Mouse (Mus musculus): Measurements from ENCODE around the gene Platr25. TPM values are rescaled to one million over a fixed set of nuclear protein-coding genes. Genes with fewer than 3 reads are reported as not detected.
"Not testable (repeated sequence)": the region's sequence is repeated elsewhere in the genome, so short reads cannot be mapped to it uniquely, and the experiment has no call there.

Platr25 gene
- polyA plus RNA-seq, 1 experiment, result 7.2 TPM

- H3K27me3 ChIP-seq (ENCODE audit: control insufficient read depth, insufficient read depth, low read length), result no peaks in the 10 kb centered on the region
- TF ChIP-seq CTCF (IDR thresholded peaks at IDR 0.05; ENCODE audit: borderline replicate concordance, insufficient read depth, low read depth, low read length) (no peak), POLR2A (IDR thresholded peaks at IDR 0.05; ENCODE audit: borderline replicate concordance, insufficient read depth, low read length) (no peak)
- DNase-seq, result no peak
- no peaks in the 10 kb centered on the region for H3K4me1 ChIP-seq (ENCODE audit: control insufficient read depth, insufficient read depth, low read length)
- no peak overlapping the region for H3K27ac ChIP-seq (ENCODE audit: insufficient read depth, low read length)
- WGBS, result 15% methylated on average over 8 of the region's 8 CpGs
- H3K4me3 ChIP-seq (replicated peaks; ENCODE audit: insufficient read depth, low read depth, low read length), result peak overlapping the region; percentile 68
Measured at GRCm38 (mm10) chr13:62653369-62653743, 107.2 kb downstream of the Platr25 start.

- H3K27me3 ChIP-seq (ENCODE audit: control insufficient read depth, insufficient read depth, low read length); H3K27ac ChIP-seq (ENCODE audit: insufficient read depth, low read length); H3K4me1 ChIP-seq (ENCODE audit: control insufficient read depth, insufficient read depth, low read length): not testable (repeated sequence)
- peak overlapping the region; percentile 68 for H3K4me3 ChIP-seq (replicated peaks; ENCODE audit: insufficient read depth, low read depth, low read length)
- peak; percentile 59 to 81 for DNase-seq
- WGBS, result 2% methylated on average over 16 of the region's 16 CpGs
Measured at GRCm38 (mm10) chr13:62652681-62653368, 107.7 kb downstream of the Platr25 start.

GRCm38 (mm10) chr13:62627071-62627470, 133.4 kb downstream of the Platr25 start:
- not testable (repeated sequence) for H3K4me1 ChIP-seq (ENCODE audit: control insufficient read depth, insufficient read depth, low read length); H3K27me3 ChIP-seq (ENCODE audit: control insufficient read depth, insufficient read depth, low read length); DNase-seq; H3K4me3 ChIP-seq (replicated peaks; ENCODE audit: insufficient read depth, low read depth, low read length); H3K27ac ChIP-seq (ENCODE audit: insufficient read depth, low read length)
- 39% methylated on average over 1 of the region's 1 CpGs for WGBS

GRCm38 (mm10) chr13:62624277-62624665, 136.2 kb downstream of the Platr25 start:
- DNase-seq; H3K4me1 ChIP-seq (ENCODE audit: control insufficient read depth, insufficient read depth, low read length); H3K27ac ChIP-seq (ENCODE audit: insufficient read depth, low read length); H3K27me3 ChIP-seq (ENCODE audit: control insufficient read depth, insufficient read depth, low read length): not testable (repeated sequence)
- 5% methylated on average over 7 of the region's 7 CpGs for WGBS
- H3K4me3 ChIP-seq (replicated peaks; ENCODE audit: insufficient read depth, low read depth, low read length), result peak overlapping the region; percentile 29

- not testable (repeated sequence) for H3K27ac ChIP-seq (ENCODE audit: insufficient read depth, low read length); H3K27me3 ChIP-seq (ENCODE audit: control insufficient read depth, insufficient read depth, low read length); H3K4me1 ChIP-seq (ENCODE audit: control insufficient read depth, insufficient read depth, low read length)
- peak within 1 kb of the TSS; percentile 53 for H3K4me3 ChIP-seq (replicated peaks; ENCODE audit: insufficient read depth, low read depth, low read length)
- WGBS, result 3% methylated on average over 15 of the region's 15 CpGs
- DNase-seq, result peak; percentile 69 to 71
Measured at GRCm38 (mm10) chr13:62623577-62624276, 136.8 kb downstream of the Platr25 start, which contains the start of gene 6720489N17Rik. 6720489N17Rik (minus strand) TSS chr13:62624182.

Other genes starting within 250 kb of the Platr25 start
- not detected in 2 replicates for gene Zfp935, start 202.2 kb downstream of the Platr25 start, polyA plus RNA-seq (2012; rRNA removed)
- 6.3 and 6.9 TPM in 2 replicates for gene Zfp934, start 189.5 kb downstream of the Platr25 start, polyA plus RNA-seq (2012; rRNA removed)
- 1.7 and 1.8 TPM in 2 replicates for gene 6720489N17Rik, start 136.5 kb downstream of the Platr25 start, polyA plus RNA-seq (2012; rRNA removed)
- 2.9 and 3.9 TPM in 2 replicates for gene Gm5141, start 25.1 kb upstream of the Platr25 start, polyA plus RNA-seq (2012; rRNA removed)
- not detected in 2 replicates for gene Fbp2, start 97.7 kb upstream of the Platr25 start, polyA plus RNA-seq (2012; rRNA removed)
- 0.21 TPM in 1 of 2 replicates, not detected in the other for gene Fbp1, start 127.6 kb upstream of the Platr25 start, polyA plus RNA-seq (2012; rRNA removed)
- gene 2010111I01Rik, start 204.2 kb upstream of the Platr25 start, polyA plus RNA-seq (2012; rRNA removed), result 123 and 126 TPM in 2 replicates